Mouse (Mus musculus) MEL (cell line): ENCODE measurements at regions not wholly inside any gene's neighbourhood (a gene's known extent, or its start where the extent isn't known, plus 50 kb on each side); places are given as distances from the start of the nearest gene placed in this dataset.

Source experiments
- GATA1 ChIP-seq: IDR thresholded peaks from 2 replicates; pipeline ENCODE4 v1.6.1; 2011; ENCODE audit warnings: low read depth, low read length, improper control_type of control experiment
- POLR2A ChIP-seq, 2 experiments: IDR thresholded peaks; 2 replicates each; pipeline ENCODE4 v1.6.1; 2011 to 2012; ENCODE audit warnings: low read length in 2 of 2, mild to moderate bottlenecking in 2 of 2, control low read depth in 1 of 2, improper control_type of control experiment in 1 of 2, low read depth in 1 of 2, moderate library complexity in 1 of 2; ENCODE audit not compliant: control insufficient read depth in 1 of 2, insufficient read depth in 1 of 2, poor library complexity in 1 of 2
- ZC3H11A ChIP-seq: IDR thresholded peaks from 2 replicates; pipeline ENCODE4 v1.6.1; 2012; ENCODE audit warnings: low read depth, mild to moderate bottlenecking, inconsistent platforms, low read length, improper control_type of control experiment
- ZMIZ1 ChIP-seq: IDR thresholded peaks from 2 replicates; pipeline ENCODE4 v1.6.1; 2012; ENCODE audit warnings: low read depth, mild to moderate bottlenecking, inconsistent platforms, low read length, improper control_type of control experiment, moderate library complexity

GRCm38 (mm10) chr11:45647888-45648287, 204.0 kb upstream of the Clint1 start:
- TF ChIP-seq ZMIZ1 (no peak), GATA1 (no peak), ZC3H11A (no peak), POLR2A (IDR thresholded peaks at IDR 0.05; ENCODE audit: control insufficient read depth in 1 of 2, insufficient read depth in 1 of 2, low read depth in 1 of 2, low read length in 2 of 2, poor library complexity in 1 of 2) (no peak)
